Mouse (Mus musculus) liver, embryonic 11.5 days (tissue): ENCODE measurements around the gene Scube3. TPM values are rescaled to one million over a fixed set of nuclear protein-coding genes. Genes with fewer than 3 reads are reported as not detected.

ENCODE experiments used
- ATAC-seq: fragments of 200-750 bp; cut with Nextera tagmentation; replicated peaks from 2 replicates; pipeline ENCODE4 v1.8.0; 2017; ENCODE audit warnings: moderate number of reproducible peaks, mild to moderate bottlenecking, moderate TSS enrichment, moderate library complexity; ENCODE audit not compliant: low FRiP score
- DNase-seq: peaks from one replicate; pipeline ENCODE4 v3.0.0-alpha.2; 2017; ENCODE audit warnings: low spot score
- H3K27ac ChIP-seq: fragments of 300-500 bp; sonication (generic); 2 replicates; pipeline ENCODE4 v1.5.1; 2014; ENCODE audit warnings: mild to moderate bottlenecking, low read depth, low read length, control low read depth
- H3K27me3 ChIP-seq: fragments of 300-500 bp; sonication (generic); replicated peaks from 2 replicates; pipeline ENCODE4 v1.6.1; 2014; ENCODE audit warnings: low read length, mixed read lengths; ENCODE audit not compliant: control insufficient read depth, insufficient read depth
- H3K36me3 ChIP-seq: fragments of 300-500 bp; sonication (generic); 2 replicates; pipeline ENCODE4 v1.6.1; 2014; ENCODE audit warnings: mild to moderate bottlenecking, low read length, moderate library complexity, mixed read lengths; ENCODE audit not compliant: control insufficient read depth, insufficient read depth
- H3K4me1 ChIP-seq: fragments of 300-500 bp; sonication (generic); replicated peaks from 2 replicates; pipeline ENCODE4 v1.6.1; 2014; ENCODE audit warnings: low read length, mixed read lengths; ENCODE audit not compliant: control insufficient read depth, insufficient read depth
- H3K4me2 ChIP-seq: fragments of 300-500 bp; sonication (generic); 2 replicates; pipeline ENCODE4 v1.6.1; 2014; ENCODE audit warnings: mild to moderate bottlenecking, control low read depth, moderate library complexity
- H3K4me3 ChIP-seq: fragments of 300-500 bp; sonication (generic); 2 replicates; pipeline ENCODE4 v1.5.1; 2014; ENCODE audit warnings: low read depth, low read length, control low read depth
- H3K9ac ChIP-seq: fragments of 300-500 bp; sonication (generic); 2 replicates; pipeline ENCODE4 v1.6.1; 2014; ENCODE audit warnings: low read depth, low read length, control low read depth
- H3K9me3 ChIP-seq: fragments of 300-500 bp; sonication (generic); 2 replicates; pipeline ENCODE4 v1.6.1; 2016; ENCODE audit warnings: low read length, inconsistent platforms, mixed read lengths; ENCODE audit not compliant: control insufficient read depth
- WGBS: fragments of 180-500 bp; shearing (Covaris S2); extraction: QIAGEN DNeasy Blood & Tissue Kit; methylation state at CpG from one replicate; pipeline ENCODE4 v1.1.7; 2014; 5-methylcytosine and 5-hydroxymethylcytosine counted together
- polyA plus RNA-seq: library from polyadenylated mRNA; unstranded; fragments of >200 nt; fragmentation: Nextera tagmentation; extraction: Ambion mirVana; gene quantifications from 2 replicates; pipeline ENCODE4 v1.2.1, GENCODE M21; 2014

The Scube3 gene
- polyA plus RNA-seq, 1 experiment from 2014 or later = 2.6 TPM

DNA sequence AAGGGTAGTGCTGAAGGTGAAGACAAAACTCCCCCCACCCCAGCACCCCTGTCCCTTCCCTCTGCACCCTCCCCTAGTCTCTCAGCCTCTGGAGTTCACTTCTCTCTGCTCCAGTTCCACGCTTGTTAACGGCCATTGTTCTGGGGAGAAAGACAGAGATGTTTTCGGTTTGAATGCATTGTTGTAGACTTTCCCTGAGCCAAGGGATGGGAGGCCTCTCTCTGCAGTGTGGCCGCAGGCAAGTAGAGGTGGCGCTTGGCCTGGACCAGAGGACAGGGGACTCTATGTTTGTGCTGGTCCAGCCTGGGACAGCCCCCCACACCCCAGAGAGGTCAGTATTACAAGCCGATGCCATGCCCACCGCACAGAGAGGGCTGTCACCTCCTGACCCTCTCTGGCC is 18.3 kb upstream of the Scube3 start:
- no peak for DNase-seq
- peaks cover 3% of the 10 kb centered on the region for H3K27me3 ChIP-seq

DNA sequence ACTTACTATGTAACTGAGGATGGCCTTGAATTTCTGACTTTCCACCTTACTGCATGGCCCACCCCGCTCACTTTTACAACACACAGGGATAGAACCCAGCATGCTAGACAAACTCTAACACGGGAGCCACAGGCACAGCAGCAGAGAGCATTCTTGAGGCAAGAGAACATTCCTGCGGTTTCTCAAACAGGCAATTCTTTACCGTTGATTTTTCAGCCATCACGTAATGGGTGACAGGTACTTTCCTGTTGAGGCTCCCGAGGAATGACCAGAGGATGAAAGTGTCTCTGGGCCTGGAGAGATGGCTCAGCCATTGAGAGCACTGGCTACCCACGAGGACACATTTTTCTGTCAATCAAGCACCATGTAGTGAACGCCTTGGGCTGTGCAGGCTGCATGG is 17.6 kb upstream of the Scube3 start:
- DNase-seq (no peak), ATAC-seq (no peak)
- Histone ChIP-seq H3K27me3 (peaks cover 3% of the 10 kb centered on the region), H3K4me2 (no peak overlapping the region), H3K27ac (no peak overlapping the region), H3K4me3 (no peak overlapping the region), H3K4me1 (no peaks in the 10 kb centered on the region), H3K9ac (no peak overlapping the region), H3K36me3 (no peaks in the 10 kb centered on the region), H3K9me3 (no peaks in the 10 kb centered on the region)
- 63% methylated on average over 8 of the region's 8 CpGs for WGBS

More for the DNA sequence above, 18.3 kb upstream of the Scube3 start:
- H3K9ac ChIP-seq = no peak overlapping the region
- H3K36me3 ChIP-seq = no peaks in the 10 kb centered on the region
- 59% methylated on average over 7 of the region's 7 CpGs for WGBS
- no peak for ATAC-seq
- no peaks in the 10 kb centered on the region for H3K9me3 ChIP-seq
- H3K4me3 ChIP-seq = no peak overlapping the region
- no peaks in the 10 kb centered on the region for H3K4me1 ChIP-seq
- no peak overlapping the region for H3K4me2 ChIP-seq
- no peak overlapping the region for H3K27ac ChIP-seq

DNA sequence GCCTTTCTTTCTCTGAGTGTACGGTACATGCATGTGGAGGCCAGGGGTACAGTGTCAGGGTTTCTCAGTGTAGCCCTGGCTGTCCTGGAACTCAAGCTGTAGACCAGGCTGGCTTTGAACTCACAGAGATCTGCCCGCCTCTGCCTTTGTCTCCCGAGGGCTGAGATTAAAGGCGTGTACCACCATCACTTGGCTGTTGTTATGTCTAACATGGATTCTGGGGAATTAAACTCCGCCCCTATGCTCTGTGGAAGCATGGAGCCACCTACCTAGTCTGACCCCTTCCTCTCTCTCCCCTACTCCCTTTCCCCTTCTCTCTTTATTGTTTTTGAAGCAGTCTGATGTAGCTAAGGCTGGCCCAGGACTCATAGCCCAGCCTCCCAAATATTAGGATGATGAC is 12.1 kb upstream of the Scube3 start:
- Histone ChIP-seq H3K9ac (no peak overlapping the region), H3K4me1 (no peaks in the 10 kb centered on the region), H3K27ac (no peak overlapping the region), H3K9me3 (no peaks in the 10 kb centered on the region), H3K27me3 (no peaks in the 10 kb centered on the region; the same call in 1 of the 2 replicates), H3K36me3 (no peaks in the 10 kb centered on the region), H3K4me3 (no peak overlapping the region), H3K4me2 (no peak overlapping the region)
- no peak for DNase-seq
- WGBS = 91% methylated on average over 5 of the region's 5 CpGs
- ATAC-seq = no peak

DNA sequence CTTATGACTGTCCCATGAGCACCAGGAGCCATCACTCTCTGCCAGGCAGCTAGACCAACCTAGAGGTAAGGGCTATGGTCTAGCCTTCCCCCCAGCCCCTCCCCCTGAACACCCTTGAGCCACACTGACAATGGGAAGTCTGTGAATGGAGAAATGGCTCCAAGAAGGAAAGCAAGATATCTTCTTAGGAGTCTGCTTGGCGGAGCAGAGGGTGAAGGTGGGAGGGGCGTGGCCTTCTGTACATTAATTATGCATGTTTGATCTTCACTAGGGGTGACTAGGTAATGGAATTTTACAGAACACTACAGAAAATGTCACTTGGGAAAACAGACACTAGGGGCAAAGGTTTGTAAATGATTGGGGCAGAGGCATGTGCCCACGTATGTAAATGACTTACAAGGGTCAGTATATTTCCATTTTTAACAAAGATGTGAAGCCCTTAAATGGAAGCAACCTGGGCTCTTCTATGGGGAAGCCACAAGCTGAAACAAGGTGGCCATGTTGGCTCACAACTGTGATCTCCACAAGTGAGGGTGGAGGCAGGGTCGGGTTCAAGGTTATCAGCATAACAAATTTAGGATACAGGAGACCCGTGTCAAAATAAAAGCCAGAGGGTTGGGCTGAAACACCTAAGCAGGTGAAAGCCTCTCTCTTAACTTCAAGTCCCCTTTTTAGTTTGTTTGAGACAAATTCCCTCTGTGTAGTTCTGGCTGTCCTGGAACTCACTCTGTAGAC is 11.4 kb upstream of the Scube3 start:
- no peak overlapping the region for H3K4me3 ChIP-seq
- no peak overlapping the region for H3K27ac ChIP-seq
- no peaks in the 10 kb centered on the region for H3K9me3 ChIP-seq
- DNase-seq (no peak), ATAC-seq (no peak)
- no peaks in the 10 kb centered on the region; the same call in 1 of the 2 replicates for H3K27me3 ChIP-seq
- H3K4me2 ChIP-seq = no peak overlapping the region
- WGBS = 60% methylated on average over 5 of the region's 5 CpGs
- no peaks in the 10 kb centered on the region for H3K4me1 ChIP-seq
- H3K9ac ChIP-seq = no peak overlapping the region
- H3K36me3 ChIP-seq = no peaks in the 10 kb centered on the region

DNA sequence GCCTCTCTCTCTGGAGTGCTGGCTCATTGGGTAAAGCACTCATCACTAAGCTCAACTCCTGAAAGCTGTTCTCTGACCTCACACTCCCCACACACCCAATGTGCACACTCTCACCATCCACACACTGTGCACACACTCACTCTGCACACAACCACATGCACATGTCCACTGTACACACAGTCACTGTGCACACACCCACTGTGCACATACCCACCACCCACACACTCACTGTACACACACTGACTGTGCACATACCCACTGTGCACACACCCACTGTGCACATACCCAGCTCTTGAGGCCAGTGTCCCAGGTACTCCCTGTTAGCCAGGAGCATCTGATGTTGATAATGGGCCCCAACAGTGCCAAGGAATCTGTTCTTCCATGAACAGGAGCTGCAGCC is 10.8 kb upstream of the Scube3 start:
- Histone ChIP-seq H3K4me1 (peaks cover 1% of the 10 kb centered on the region; the same call in 1 of the 2 replicates), H3K4me2 (no peak overlapping the region), H3K4me3 (no peak overlapping the region), H3K27me3 (peaks cover 2% of the 10 kb centered on the region; the same call in 1 of the 2 replicates), H3K9ac (no peak overlapping the region), H3K9me3 (no peaks in the 10 kb centered on the region), H3K36me3 (no peaks in the 10 kb centered on the region), H3K27ac (no peak overlapping the region)
- no peak for ATAC-seq
- DNase-seq = no peak

DNA sequence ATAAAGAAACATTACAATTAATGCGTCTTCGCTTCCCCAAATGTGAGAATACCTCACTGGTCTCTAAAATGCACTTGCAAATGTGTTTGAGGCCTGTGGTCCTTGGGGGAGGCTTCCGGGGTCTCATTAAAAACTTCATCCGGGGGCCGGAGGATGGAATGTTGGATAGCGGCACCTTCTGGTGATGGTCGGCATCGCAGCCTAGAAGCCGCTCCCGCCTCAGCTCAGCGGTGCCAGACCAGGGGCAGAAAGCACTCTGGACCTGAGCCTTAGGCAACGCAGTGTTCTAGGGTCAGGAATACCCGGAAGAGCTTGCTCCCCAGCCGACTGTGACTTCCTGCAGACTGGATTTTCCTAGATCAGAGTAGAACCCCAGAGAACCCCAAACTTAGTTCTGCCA is 8.7 kb upstream of the Scube3 start:
- no peak overlapping the region for H3K9ac ChIP-seq
- DNase-seq (peak; percentile 62), ATAC-seq (no peak)
- peaks cover 5% of the 10 kb centered on the region for H3K4me1 ChIP-seq
- no peaks in the 10 kb centered on the region for H3K36me3 ChIP-seq
- no peak overlapping the region for H3K4me2 ChIP-seq
- no peaks in the 10 kb centered on the region for H3K9me3 ChIP-seq
- H3K27me3 ChIP-seq = peaks cover 11% of the 10 kb centered on the region
- H3K4me3 ChIP-seq = no peak overlapping the region
- 6% methylated on average over 14 of the region's 14 CpGs for WGBS
- H3K27ac ChIP-seq = no peak overlapping the region

DNA sequence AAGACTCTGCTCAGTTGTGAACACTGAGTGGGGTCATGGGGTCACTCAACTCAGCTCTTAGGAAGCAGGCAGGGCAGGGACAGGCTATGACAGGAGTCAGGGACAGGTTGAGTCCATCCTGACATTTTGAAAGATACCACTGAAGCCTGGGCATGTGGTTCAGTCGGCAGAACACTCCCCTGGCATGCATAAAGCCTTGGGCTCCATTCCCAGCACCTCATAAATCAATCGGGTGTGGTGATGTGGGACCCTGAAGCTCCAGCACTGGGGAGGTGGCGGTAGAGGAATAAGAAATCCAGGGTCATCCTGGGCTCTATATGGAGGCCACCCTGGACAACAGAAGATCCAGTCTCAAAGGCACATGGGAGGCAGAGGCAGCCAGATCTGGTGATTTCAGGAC is 6.4 kb upstream of the Scube3 start:
- DNase-seq = no peak
- H3K4me2 ChIP-seq = no peak overlapping the region

DNA sequence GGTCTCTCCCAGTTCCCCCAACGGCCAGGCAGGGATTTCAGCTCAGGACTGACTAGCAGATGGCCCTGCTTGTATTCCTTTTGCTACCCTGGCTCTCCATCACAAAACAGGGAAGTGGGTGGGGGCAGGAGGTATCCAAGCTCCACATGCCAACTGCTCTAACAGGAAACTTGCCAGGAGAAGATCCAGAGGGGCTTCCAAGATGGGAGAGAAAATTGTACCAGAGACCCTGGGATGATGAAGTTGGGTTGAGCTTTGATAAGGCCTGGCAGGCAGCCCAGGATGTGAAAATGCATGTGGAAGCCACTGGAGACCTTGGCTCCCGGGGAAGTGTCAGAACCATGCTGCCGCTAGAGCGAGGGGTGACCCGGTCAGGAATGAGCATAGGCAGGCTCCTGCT is 5.7 kb upstream of the Scube3 start:
- WGBS = 33% methylated on average over 5 of the region's 5 CpGs
- no peak overlapping the region for H3K4me2 ChIP-seq
- H3K27ac ChIP-seq = no peak overlapping the region
- ATAC-seq = no peak
- peaks cover 36% of the 10 kb centered on the region for H3K27me3 ChIP-seq
- H3K9me3 ChIP-seq = no peaks in the 10 kb centered on the region
- no peak overlapping the region for H3K9ac ChIP-seq
- no peaks in the 10 kb centered on the region for H3K36me3 ChIP-seq
- peaks cover 14% of the 10 kb centered on the region for H3K4me1 ChIP-seq
- no peak overlapping the region for H3K4me3 ChIP-seq
- DNase-seq = no peak

More for the DNA sequence above, 6.4 kb upstream of the Scube3 start:
- no peaks in the 10 kb centered on the region for H3K9me3 ChIP-seq
- H3K27ac ChIP-seq = no peak overlapping the region
- peaks cover 6% of the 10 kb centered on the region for H3K4me1 ChIP-seq
- no peak for ATAC-seq
- 63% methylated on average over 3 of the region's 3 CpGs for WGBS
- H3K36me3 ChIP-seq = no peaks in the 10 kb centered on the region
- H3K27me3 ChIP-seq = peaks cover 29% of the 10 kb centered on the region
- H3K9ac ChIP-seq = no peak overlapping the region
- H3K4me3 ChIP-seq = no peak overlapping the region

DNA sequence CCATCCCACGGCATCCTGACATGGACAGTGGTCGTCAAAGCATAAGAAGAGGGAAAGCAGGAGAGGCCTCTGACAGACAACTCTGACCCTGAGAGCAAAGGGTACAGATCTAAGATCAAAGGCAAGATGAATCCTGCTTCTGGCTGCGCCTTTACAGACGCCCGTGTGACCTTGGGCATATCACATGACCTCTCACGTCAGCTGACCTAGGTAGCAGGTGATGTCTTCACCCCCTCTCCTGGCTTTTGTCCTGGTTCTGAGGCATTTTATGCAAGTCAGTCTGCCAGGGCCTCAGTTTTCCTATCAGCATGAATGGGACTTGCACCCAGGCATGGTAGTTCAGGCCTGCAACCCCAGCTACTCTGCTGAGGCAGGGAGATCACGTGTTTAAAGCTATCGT is 3.9 kb upstream of the Scube3 start:
- Histone ChIP-seq H3K4me1 (peaks cover 24% of the 10 kb centered on the region), H3K9ac (no peak overlapping the region), H3K27ac (no peak overlapping the region), H3K9me3 (no peaks in the 10 kb centered on the region), H3K27me3 (peaks cover 54% of the 10 kb centered on the region), H3K36me3 (no peaks in the 10 kb centered on the region), H3K4me3 (no peak overlapping the region), H3K4me2 (no peak overlapping the region)
- ATAC-seq (no peak), DNase-seq (no peak)
- WGBS = 80% methylated on average over 8 of the region's 8 CpGs
